Mouse (Mus musculus): ENCODE data around the gene Nupl1. TPM values are rescaled to one million over a fixed set of nuclear protein-coding genes. Genes with fewer than 3 reads are reported as not detected.

Gene Nupl1
- polyA plus RNA-seq, 1 experiment from 2014 or later, result not detected

- no peak for ATAC-seq (ENCODE audit: insufficient number of reproducible peaks, insufficient read depth, low FRiP score, low read depth)
- Histone ChIP-seq H3K36me3 (ENCODE audit: control insufficient read depth, insufficient read depth, low read length) (peaks cover 37% of the 10 kb centered on the region), H3K9me3 (ENCODE audit: control insufficient read depth, low read length) (no peaks in the 10 kb centered on the region), H3K27me3 (ENCODE audit: control insufficient read depth, insufficient read depth, low read length) (no peaks in the 10 kb centered on the region), H3K27ac (replicated peaks in 1 of 2; ENCODE audit: control insufficient read depth in 1 of 2, insufficient read depth in 1 of 2, low read depth in 2 of 2, low read length in 2 of 2) (no peak overlapping the region), H3K4me3 (ENCODE audit: control insufficient read depth in 1 of 2, insufficient read depth in 1 of 2, low read depth in 1 of 2, low read length in 2 of 2) (no peak overlapping the region), H3K4me1 (ENCODE audit: control insufficient read depth in 2 of 2, insufficient read depth in 2 of 2, low read length in 2 of 2) (no peaks in the 10 kb centered on the region), H3K9ac (ENCODE audit: low read length) (no peak overlapping the region), H3K4me2 (ENCODE audit: low read length) (no peak overlapping the region)
- 85% methylated on average over 10 of the region's 10 CpGs for WGBS
Observed at GRCm38 (mm10) chr14:60219886-60220285, 31.3 kb downstream of the Nupl1 start.

GRCm38 (mm10) chr14:60217616-60218015 lies 33.6 kb downstream of the Nupl1 start:
- 98% methylated on average over 4 of the region's 4 CpGs for WGBS
- Histone ChIP-seq H3K9ac (ENCODE audit: low read length) (no peak overlapping the region), H3K36me3 (ENCODE audit: control insufficient read depth, insufficient read depth, low read length) (peaks cover 37% of the 10 kb centered on the region), H3K9me3 (ENCODE audit: control insufficient read depth, low read length) (no peaks in the 10 kb centered on the region), H3K4me2 (ENCODE audit: low read length) (no peak overlapping the region), H3K4me3 (ENCODE audit: control insufficient read depth in 1 of 2, insufficient read depth in 1 of 2, low read depth in 1 of 2, low read length in 2 of 2) (no peak overlapping the region), H3K27me3 (ENCODE audit: control insufficient read depth, insufficient read depth, low read length) (no peaks in the 10 kb centered on the region), H3K27ac (replicated peaks in 1 of 2; ENCODE audit: control insufficient read depth in 1 of 2, insufficient read depth in 1 of 2, low read depth in 2 of 2, low read length in 2 of 2) (no peak overlapping the region), H3K4me1 (ENCODE audit: control insufficient read depth in 2 of 2, insufficient read depth in 2 of 2, low read length in 2 of 2) (no peaks in the 10 kb centered on the region)
- ATAC-seq (ENCODE audit: insufficient number of reproducible peaks, insufficient read depth, low FRiP score, low read depth), result no peak

DNA sequence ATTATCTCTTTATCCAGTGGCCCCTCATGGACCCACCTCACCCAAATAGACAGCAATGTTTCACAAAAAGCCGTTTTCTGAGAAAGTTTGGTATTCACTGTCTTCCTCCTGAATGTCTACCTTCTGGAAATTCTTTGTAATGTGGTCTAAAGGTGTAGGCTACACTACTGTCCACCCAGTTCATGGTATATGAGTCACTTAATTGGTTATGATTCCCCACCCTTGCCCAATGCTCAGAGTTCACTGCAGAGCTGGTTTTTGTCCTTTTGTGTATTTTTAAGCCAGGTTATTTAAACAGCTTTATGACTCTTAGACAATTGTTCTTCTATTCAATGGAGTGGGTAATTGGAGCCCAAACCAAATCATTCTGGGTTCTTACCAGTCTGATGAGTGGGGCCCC lies 35.1 kb downstream of the Nupl1 start:
- H3K9me3 ChIP-seq (ENCODE audit: control insufficient read depth, low read length), result no peaks in the 10 kb centered on the region

DNA sequence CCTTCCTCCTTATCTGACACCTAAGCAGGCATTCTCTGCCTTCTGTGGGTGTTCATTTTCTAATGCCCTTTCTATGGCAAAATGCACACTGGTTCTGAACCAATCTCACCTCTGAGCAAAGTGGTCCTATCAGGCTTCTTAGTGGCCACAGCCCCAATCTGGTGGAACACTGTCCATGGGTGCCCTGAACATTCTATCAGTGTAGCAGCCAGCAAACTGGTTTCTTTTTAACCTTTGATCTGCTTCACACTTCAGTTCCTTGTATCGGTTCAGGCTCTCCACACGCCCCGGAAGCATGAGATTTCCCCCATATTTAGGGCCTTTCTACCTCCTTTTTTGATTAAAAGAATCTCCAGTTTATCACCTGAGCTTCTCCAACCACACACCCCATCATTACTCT lies 36.2 kb downstream of the Nupl1 start:
- Histone ChIP-seq H3K9me3 (ENCODE audit: control insufficient read depth, low read length) (no peaks in the 10 kb centered on the region), H3K4me1 (ENCODE audit: control insufficient read depth in 2 of 2, insufficient read depth in 2 of 2, low read length in 2 of 2) (peaks cover 0 to 3% of the 10 kb centered on the region in 2 experiments; a peak in 1 of 4 replicates), H3K9ac (ENCODE audit: low read length) (no peak overlapping the region), H3K4me2 (ENCODE audit: low read length) (no peak overlapping the region), H3K27ac (replicated peaks in 1 of 2; ENCODE audit: control insufficient read depth in 1 of 2, insufficient read depth in 1 of 2, low read depth in 2 of 2, low read length in 2 of 2) (no peak overlapping the region), H3K36me3 (ENCODE audit: control insufficient read depth, insufficient read depth, low read length) (peaks cover 28% of the 10 kb centered on the region), H3K27me3 (ENCODE audit: control insufficient read depth, insufficient read depth, low read length) (no peaks in the 10 kb centered on the region), H3K4me3 (ENCODE audit: control insufficient read depth in 1 of 2, insufficient read depth in 1 of 2, low read depth in 1 of 2, low read length in 2 of 2) (no peak overlapping the region)
- 89% methylated on average over 3 of the region's 3 CpGs for WGBS
- no peak for ATAC-seq (ENCODE audit: insufficient number of reproducible peaks, insufficient read depth, low FRiP score, low read depth)

More for the DNA sequence above, 35.1 kb downstream of the Nupl1 start:
- Histone ChIP-seq H3K4me3 (ENCODE audit: control insufficient read depth in 1 of 2, insufficient read depth in 1 of 2, low read depth in 1 of 2, low read length in 2 of 2) (no peak overlapping the region), H3K27ac (replicated peaks in 1 of 2; ENCODE audit: control insufficient read depth in 1 of 2, insufficient read depth in 1 of 2, low read depth in 2 of 2, low read length in 2 of 2) (no peak overlapping the region), H3K4me2 (ENCODE audit: low read length) (no peak overlapping the region), H3K27me3 (ENCODE audit: control insufficient read depth, insufficient read depth, low read length) (no peaks in the 10 kb centered on the region), H3K4me1 (ENCODE audit: control insufficient read depth in 2 of 2, insufficient read depth in 2 of 2, low read length in 2 of 2) (peaks cover 0 to under 1% of the 10 kb centered on the region in 2 experiments; a peak in 1 of 4 replicates), H3K36me3 (ENCODE audit: control insufficient read depth, insufficient read depth, low read length) (peaks cover 32% of the 10 kb centered on the region), H3K9ac (ENCODE audit: low read length) (no peak overlapping the region)
- WGBS, result 92% methylated on average over 1 of the region's 1 CpGs
- ATAC-seq (ENCODE audit: insufficient number of reproducible peaks, insufficient read depth, low FRiP score, low read depth), result no peak

DNA sequence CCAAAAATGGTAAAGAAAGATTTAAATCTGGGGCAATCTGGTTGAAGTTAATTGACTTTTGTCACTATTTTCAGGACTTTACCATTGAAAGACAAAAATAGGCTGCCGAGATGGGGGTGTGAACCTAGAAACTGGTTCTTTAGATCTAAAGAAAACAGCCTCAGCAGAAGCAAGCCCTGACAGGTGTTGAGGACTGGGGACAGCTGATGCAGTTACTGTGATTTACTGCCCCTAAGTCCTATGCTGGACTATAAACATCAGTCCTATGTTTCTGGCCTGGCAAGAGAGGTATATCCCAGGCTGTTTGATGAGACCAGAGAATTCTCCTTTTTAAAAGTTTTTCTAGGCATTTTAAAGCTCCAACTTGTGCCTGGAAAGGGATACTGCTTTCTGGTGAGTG lies 37.2 kb downstream of the Nupl1 start:
- peaks cover 0 to 3% of the 10 kb centered on the region in 2 experiments; a peak in 1 of 4 replicates for H3K4me1 ChIP-seq (ENCODE audit: control insufficient read depth in 2 of 2, insufficient read depth in 2 of 2, low read length in 2 of 2)
- no peak for ATAC-seq (ENCODE audit: insufficient number of reproducible peaks, insufficient read depth, low FRiP score, low read depth)
- H3K36me3 ChIP-seq (ENCODE audit: control insufficient read depth, insufficient read depth, low read length), result peaks cover 18% of the 10 kb centered on the region
- H3K9ac ChIP-seq (ENCODE audit: low read length), result no peak overlapping the region
- H3K27ac ChIP-seq (replicated peaks in 1 of 2; ENCODE audit: control insufficient read depth in 1 of 2, insufficient read depth in 1 of 2, low read depth in 2 of 2, low read length in 2 of 2), result no peak overlapping the region
- 68% methylated on average over 1 of the region's 1 CpGs for WGBS
- H3K9me3 ChIP-seq (ENCODE audit: control insufficient read depth, low read length), result no peaks in the 10 kb centered on the region
- H3K4me3 ChIP-seq (ENCODE audit: control insufficient read depth in 1 of 2, insufficient read depth in 1 of 2, low read depth in 1 of 2, low read length in 2 of 2), result no peak overlapping the region
- no peaks in the 10 kb centered on the region for H3K27me3 ChIP-seq (ENCODE audit: control insufficient read depth, insufficient read depth, low read length)
- no peak overlapping the region for H3K4me2 ChIP-seq (ENCODE audit: low read length)

DNA sequence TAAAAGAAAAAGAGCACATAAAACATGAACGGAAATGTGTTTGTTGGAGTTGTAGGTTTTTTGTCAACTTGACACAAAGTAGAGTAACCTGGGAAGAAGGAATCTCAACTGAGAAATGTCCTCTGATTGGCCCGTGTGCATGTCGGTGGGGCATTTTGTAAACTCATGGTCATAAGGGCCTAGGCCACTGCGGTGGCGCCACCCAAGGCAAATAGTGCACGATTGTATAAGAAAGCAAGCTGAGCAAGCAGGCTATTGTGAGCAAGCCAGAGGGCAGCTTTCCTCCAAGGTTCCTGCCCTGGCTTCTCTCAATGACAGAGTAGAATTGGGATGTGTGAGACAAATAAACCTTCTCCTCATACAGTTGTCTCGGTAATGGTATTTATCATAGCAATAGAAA lies 42.1 kb downstream of the Nupl1 start:
- Histone ChIP-seq H3K36me3 (ENCODE audit: control insufficient read depth, insufficient read depth, low read length) (no peaks in the 10 kb centered on the region), H3K27me3 (ENCODE audit: control insufficient read depth, insufficient read depth, low read length) (no peaks in the 10 kb centered on the region), H3K27ac (replicated peaks in 1 of 2; ENCODE audit: control insufficient read depth in 1 of 2, insufficient read depth in 1 of 2, low read depth in 2 of 2, low read length in 2 of 2) (no peak overlapping the region), H3K9ac (ENCODE audit: low read length) (no peak overlapping the region), H3K4me3 (ENCODE audit: control insufficient read depth in 1 of 2, insufficient read depth in 1 of 2, low read depth in 1 of 2, low read length in 2 of 2) (no peak overlapping the region), H3K4me1 (ENCODE audit: control insufficient read depth in 2 of 2, insufficient read depth in 2 of 2, low read length in 2 of 2) (peaks cover 0 to 3% of the 10 kb centered on the region in 2 experiments; a peak in 1 of 4 replicates), H3K4me2 (ENCODE audit: low read length) (no peak overlapping the region), H3K9me3 (ENCODE audit: control insufficient read depth, low read length) (no peaks in the 10 kb centered on the region)
- WGBS, result 90% methylated on average over 7 of the region's 7 CpGs
- ATAC-seq (ENCODE audit: insufficient number of reproducible peaks, insufficient read depth, low FRiP score, low read depth), result no peak

- no peak for ATAC-seq (ENCODE audit: insufficient number of reproducible peaks, insufficient read depth, low FRiP score, low read depth)
- WGBS, result 87% methylated on average over 6 of the region's 6 CpGs
- Histone ChIP-seq H3K9me3 (ENCODE audit: control insufficient read depth, low read length) (no peaks in the 10 kb centered on the region), H3K36me3 (ENCODE audit: control insufficient read depth, insufficient read depth, low read length) (no peaks in the 10 kb centered on the region), H3K4me3 (ENCODE audit: control insufficient read depth in 1 of 2, insufficient read depth in 1 of 2, low read depth in 1 of 2, low read length in 2 of 2) (no peak overlapping the region), H3K4me2 (ENCODE audit: low read length) (no peak overlapping the region), H3K27ac (replicated peaks in 1 of 2; ENCODE audit: control insufficient read depth in 1 of 2, insufficient read depth in 1 of 2, low read depth in 2 of 2, low read length in 2 of 2) (no peak overlapping the region), H3K4me1 (ENCODE audit: control insufficient read depth in 2 of 2, insufficient read depth in 2 of 2, low read length in 2 of 2) (no peaks in the 10 kb centered on the region), H3K27me3 (ENCODE audit: control insufficient read depth, insufficient read depth, low read length) (no peaks in the 10 kb centered on the region), H3K9ac (ENCODE audit: low read length) (no peak overlapping the region)
Observed at GRCm38 (mm10) chr14:60204993-60205392, 46.2 kb downstream of the Nupl1 start.

DNA sequence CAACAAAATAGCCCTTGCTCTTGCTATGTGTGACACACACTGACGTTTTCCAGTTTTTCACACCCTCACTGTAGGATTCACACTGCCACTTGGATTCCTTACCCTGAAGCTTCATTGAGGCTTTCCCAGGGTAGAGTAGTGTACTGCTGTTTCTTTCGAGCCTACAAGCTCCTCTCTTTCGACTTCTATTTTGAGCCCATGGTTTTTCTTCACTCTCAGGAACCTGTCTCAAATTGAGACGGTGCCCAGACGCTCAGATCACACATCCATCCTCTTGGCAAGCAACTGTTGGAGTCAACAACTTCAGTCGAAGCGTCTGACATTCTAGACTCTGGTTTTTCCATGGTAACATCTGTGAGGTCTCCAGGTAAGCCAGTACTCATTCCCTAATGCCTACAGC lies 54.3 kb downstream of the Nupl1 start, which contains the start of gene Atp8a2:
Atp8a2 (minus strand) TSS at position 296 of the 400 bp plus-strand sequence.
- no peaks in the 10 kb centered on the region for H3K27me3 ChIP-seq (ENCODE audit: control insufficient read depth, insufficient read depth, low read length)
- H3K36me3 ChIP-seq (ENCODE audit: control insufficient read depth, insufficient read depth, low read length), result no peaks in the 10 kb centered on the region
- no peak within 1 kb of the TSS for H3K4me3 ChIP-seq (ENCODE audit: control insufficient read depth in 1 of 2, insufficient read depth in 1 of 2, low read depth in 1 of 2, low read length in 2 of 2)
- no peaks in the 10 kb centered on the region for H3K9me3 ChIP-seq (ENCODE audit: control insufficient read depth, low read length)
- H3K4me2 ChIP-seq (ENCODE audit: low read length), result peak within 1 kb of the TSS; percentile 18
- peaks cover 7% of the 10 kb centered on the region in 2 experiments; a peak in 2 of 4 replicates for H3K4me1 ChIP-seq (ENCODE audit: control insufficient read depth in 2 of 2, insufficient read depth in 2 of 2, low read length in 2 of 2)
- peak within 1 kb of the TSS in 1 of 2 experiments; percentile 42; a peak in 1 of 4 replicates for H3K27ac ChIP-seq (replicated peaks in 1 of 2; ENCODE audit: control insufficient read depth in 1 of 2, insufficient read depth in 1 of 2, low read depth in 2 of 2, low read length in 2 of 2)
- no peak for ATAC-seq (ENCODE audit: insufficient number of reproducible peaks, insufficient read depth, low FRiP score, low read depth)
- no peak within 1 kb of the TSS for H3K9ac ChIP-seq (ENCODE audit: low read length)
- 37% methylated on average over 7 of the region's 7 CpGs for WGBS
